Mouse (Mus musculus) layer of hippocampus, adult 9-11 months (tissue): ENCODE measurements around the gene Tmem202.

Source experiments
- DNase-seq: peaks from one replicate; pipeline ENCODE4 v3.0.0; 2022

Tmem202 gene

GRCm38 (mm10) chr9:59533422-59533821, 6.2 kb downstream of the Tmem202 start:
- DNase-seq = no peak

GRCm38 (mm10) chr9:59531645-59532044, 8.0 kb downstream of the Tmem202 start:
- DNase-seq = no peak

- no peak for DNase-seq
These were observed 11.4 kb downstream of the Tmem202 start for GRCm38 (mm10) chr9:59528274-59528673.

GRCm38 (mm10) chr9:59527580-59527979, 12.1 kb downstream of the Tmem202 start:
- no peak for DNase-seq

- DNase-seq = no peak
These were observed 12.9 kb downstream of the Tmem202 start for GRCm38 (mm10) chr9:59526727-59527126.

GRCm38 (mm10) chr9:59522906-59523305, 16.7 kb downstream of the Tmem202 start:
- DNase-seq = no peak

- no peak for DNase-seq
These were observed 20.3 kb downstream of the Tmem202 start for GRCm38 (mm10) chr9:59519396-59519795.

- no peak for DNase-seq
These were observed 20.7 kb downstream of the Tmem202 start for GRCm38 (mm10) chr9:59518976-59519375.

GRCm38 (mm10) chr9:59517127-59517526, 22.5 kb downstream of the Tmem202 start:
- no peak for DNase-seq

- no peak for DNase-seq
These were observed 24.6 kb downstream of the Tmem202 start for GRCm38 (mm10) chr9:59515069-59515468.

GRCm38 (mm10) chr9:59512381-59512780, 27.3 kb downstream of the Tmem202 start:
- DNase-seq = no peak

GRCm38 (mm10) chr9:59508146-59508545, 31.5 kb downstream of the Tmem202 start:
- no peak for DNase-seq

GRCm38 (mm10) chr9:59487331-59487730, 52.3 kb downstream of the Tmem202 start:
- no peak for DNase-seq

GRCm38 (mm10) chr9:59486549-59487065, 53.0 kb downstream of the Tmem202 start, which contains the start of gene Arih1:
Gene Arih1, minus strand, starts transcription at chr9:59486618.
- peak; percentile 98 for DNase-seq

- peak; percentile 44 for DNase-seq
These were observed 53.5 kb downstream of the Tmem202 start for GRCm38 (mm10) chr9:59486076-59486518.

GRCm38 (mm10) chr9:59485511-59486075, 54.1 kb downstream of the Tmem202 start:
- no peak for DNase-seq

- no peak for DNase-seq
These were observed 54.9 kb downstream of the Tmem202 start for GRCm38 (mm10) chr9:59484760-59485159.

- DNase-seq = peak; percentile 9
These were observed 57.2 kb downstream of the Tmem202 start for GRCm38 (mm10) chr9:59482419-59482818.

- DNase-seq = no peak
These were observed 63.0 kb downstream of the Tmem202 start for GRCm38 (mm10) chr9:59476617-59477016.

GRCm38 (mm10) chr9:59474838-59475237, 64.8 kb downstream of the Tmem202 start:
- no peak for DNase-seq

- DNase-seq = no peak
These were observed 66.5 kb downstream of the Tmem202 start for GRCm38 (mm10) chr9:59473171-59473570.

GRCm38 (mm10) chr9:59469446-59469845, 70.2 kb downstream of the Tmem202 start:
- no peak for DNase-seq
